Mouse (Mus musculus) forebrain, embryonic 10.5 days (tissue): ENCODE measurements around the gene Dhtkd1. TPM values are rescaled to one million over a fixed set of nuclear protein-coding genes. Genes with fewer than 3 reads are reported as not detected.

Experiments used
- DNase-seq: peaks from one replicate; pipeline ENCODE4 v3.0.0-alpha.2; 2017; ENCODE audit warnings: low spot score; ENCODE audit errors: extremely low spot score
- H3K27ac ChIP-seq: fragments of 300-500 bp; sonication (generic); 2 replicates; pipeline ENCODE4 v1.5.1; 2016; ENCODE audit warnings: mild to moderate bottlenecking
- H3K27me3 ChIP-seq: fragments of 300-500 bp; sonication (generic); 2 replicates; pipeline ENCODE4 v1.6.1; 2016; ENCODE audit warnings: mild to moderate bottlenecking; ENCODE audit not compliant: poor library complexity, severe bottlenecking
- H3K36me3 ChIP-seq: fragments of 300-500 bp; sonication (generic); replicated peaks from 2 replicates; pipeline ENCODE4 v1.6.1; 2016; ENCODE audit warnings: mild to moderate bottlenecking, moderate library complexity
- H3K4me1 ChIP-seq: fragments of 300-500 bp; sonication (generic); 2 replicates; pipeline ENCODE4 v1.6.1; 2016
- H3K4me3 ChIP-seq: fragments of 300-500 bp; sonication (generic); 2 replicates; pipeline ENCODE4 v1.5.1; 2016; ENCODE audit warnings: mild to moderate bottlenecking, moderate library complexity
- H3K9me3 ChIP-seq: fragments of 300-500 bp; sonication (generic); 2 replicates; pipeline ENCODE4 v1.6.1; 2016; ENCODE audit warnings: mild to moderate bottlenecking, moderate library complexity
- WGBS: fragments of 180-500 bp; shearing (Covaris S2); methylation state at CpG from one replicate; pipeline ENCODE4 v1.1.7; 2016; 5-methylcytosine and 5-hydroxymethylcytosine counted together
- polyA plus RNA-seq: library from polyadenylated mRNA; unstranded; fragments of >200 nt; fragmentation: Nextera tagmentation; extraction: Ambion mirVana; gene quantifications from 2 replicates; pipeline ENCODE4 v1.2.1, GENCODE M21; 2016

Gene Dhtkd1
- polyA plus RNA-seq, 1 experiment from 2014 or later: 5.8 TPM

DNA sequence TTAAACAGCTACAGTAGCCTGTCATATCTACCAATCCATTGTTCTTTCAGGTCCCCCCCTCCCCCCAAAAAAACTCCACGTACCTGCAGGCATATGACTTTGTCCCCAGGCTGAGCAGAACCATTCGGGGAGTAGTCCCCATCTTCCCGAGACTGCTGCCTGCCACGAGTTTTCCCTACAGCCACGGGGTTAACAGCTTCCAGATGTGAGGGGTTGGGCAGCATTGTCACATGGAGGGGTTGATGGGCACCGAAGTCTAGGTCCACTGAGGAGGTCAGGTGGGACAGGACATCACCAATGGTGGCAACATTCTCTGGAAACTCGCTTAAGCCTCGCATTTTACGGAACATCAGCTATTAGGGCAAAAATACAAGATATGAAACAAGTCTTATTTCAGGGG is 18.8 kb downstream of the Dhtkd1 start:
- Histone ChIP-seq H3K9me3 (no peaks in the 10 kb centered on the region), H3K27me3 (no peaks in the 10 kb centered on the region), H3K4me3 (no peak overlapping the region), H3K27ac (no peak overlapping the region), H3K4me1 (no peaks in the 10 kb centered on the region), H3K36me3 (peaks cover 48% of the 10 kb centered on the region)
- no peak for DNase-seq
- 79% methylated on average over 9 of the region's 9 CpGs for WGBS

GRCm38 (mm10) chr2:5922823-5923222 is 19.8 kb downstream of the Dhtkd1 start:
- Histone ChIP-seq H3K4me1 (no peaks in the 10 kb centered on the region), H3K36me3 (peaks cover 43% of the 10 kb centered on the region), H3K27ac (no peak overlapping the region), H3K4me3 (no peak overlapping the region), H3K9me3 (no peaks in the 10 kb centered on the region), H3K27me3 (no peaks in the 10 kb centered on the region)
- no peak for DNase-seq
- WGBS: 97% methylated on average over 6 of the region's 6 CpGs

GRCm38 (mm10) chr2:5911282-5911965 is 31.2 kb downstream of the Dhtkd1 start:
- Histone ChIP-seq H3K4me3 (no peak overlapping the region), H3K27ac (no peak overlapping the region), H3K9me3 (no peaks in the 10 kb centered on the region), H3K4me1 (no peaks in the 10 kb centered on the region), H3K27me3 (no peaks in the 10 kb centered on the region), H3K36me3 (peaks cover 25% of the 10 kb centered on the region; the same call in 1 of the 2 replicates)
- DNase-seq: no peak
- 84% methylated on average over 16 of the region's 16 CpGs for WGBS

DNA sequence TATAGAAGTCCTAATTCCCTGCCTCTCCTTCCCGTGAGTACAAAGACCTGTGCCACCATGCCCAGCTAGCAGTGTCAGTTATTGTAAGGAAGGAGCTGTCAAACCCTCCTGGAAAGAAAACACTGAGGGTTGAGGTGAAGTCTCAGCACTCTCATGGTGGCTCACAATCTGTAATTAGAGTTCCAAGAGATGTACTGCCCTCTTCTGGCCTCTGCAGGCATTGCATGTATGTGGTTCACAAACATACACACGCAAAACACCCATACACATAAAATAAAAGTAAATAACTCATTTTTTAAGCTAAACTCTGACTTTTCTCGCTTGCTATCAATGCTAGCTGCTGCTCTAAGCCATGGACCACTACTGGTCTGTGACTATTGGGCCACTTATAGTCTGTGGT is 36.0 kb downstream of the Dhtkd1 start:
- WGBS: 52% methylated on average over 3 of the region's 3 CpGs
- DNase-seq: peak; percentile 54
- Histone ChIP-seq H3K27me3 (no peaks in the 10 kb centered on the region), H3K4me3 (no peak overlapping the region), H3K4me1 (no peaks in the 10 kb centered on the region), H3K9me3 (no peaks in the 10 kb centered on the region), H3K27ac (no peak overlapping the region), H3K36me3 (peaks cover 28% of the 10 kb centered on the region)

GRCm38 (mm10) chr2:5906092-5906491 is 36.5 kb downstream of the Dhtkd1 start:
- Histone ChIP-seq H3K4me1 (no peaks in the 10 kb centered on the region), H3K36me3 (peaks cover 26% of the 10 kb centered on the region), H3K27ac (no peak overlapping the region), H3K4me3 (no peak overlapping the region), H3K9me3 (no peaks in the 10 kb centered on the region), H3K27me3 (no peaks in the 10 kb centered on the region)
- DNase-seq: no peak
- 87% methylated on average over 5 of the region's 5 CpGs for WGBS

- Histone ChIP-seq H3K4me1 (no peaks in the 10 kb centered on the region), H3K4me3 (no peak overlapping the region), H3K36me3 (peaks cover 21% of the 10 kb centered on the region), H3K9me3 (no peaks in the 10 kb centered on the region), H3K27me3 (no peaks in the 10 kb centered on the region), H3K27ac (no peak overlapping the region)
- WGBS: 56% methylated on average over 5 of the region's 5 CpGs
- no peak for DNase-seq
These were observed 42.4 kb downstream of the Dhtkd1 start for GRCm38 (mm10) chr2:5900145-5900544.

DNA sequence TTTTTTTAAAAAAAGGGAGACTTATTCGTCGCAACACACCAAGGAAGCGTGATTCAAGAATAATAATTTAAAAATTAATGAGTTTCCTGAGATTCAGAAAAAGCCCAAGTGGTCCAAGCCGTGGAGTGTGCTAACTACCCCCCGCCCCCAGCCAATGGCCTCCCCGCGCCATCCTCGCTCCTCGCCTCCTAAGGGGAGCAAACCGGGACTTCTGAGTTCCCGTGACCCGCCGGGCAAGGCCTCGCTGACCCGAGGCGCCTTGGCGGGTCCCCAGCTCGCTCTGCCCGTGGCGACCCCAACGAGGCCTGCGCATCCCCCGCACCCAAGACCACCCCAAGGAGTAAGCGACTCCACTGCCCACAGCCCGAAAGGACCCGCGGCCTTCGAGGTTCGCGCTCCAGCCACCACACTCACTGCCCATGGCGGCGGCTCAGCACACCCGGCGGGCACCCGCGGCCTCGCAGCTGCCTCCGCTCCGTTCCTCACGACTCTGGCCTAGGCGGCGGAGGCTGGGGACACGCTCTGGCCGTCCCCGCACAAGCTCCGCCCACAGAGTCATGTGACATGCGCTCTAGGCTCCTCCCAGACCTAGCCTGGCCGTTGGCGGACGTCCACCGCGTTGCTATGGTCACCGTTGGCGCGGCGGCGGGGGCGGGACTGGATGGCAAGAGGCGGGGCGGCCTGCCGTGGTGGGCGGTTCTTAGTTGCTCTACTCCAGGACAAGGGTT is 47.6 kb downstream of the Dhtkd1 start, which contains the start of gene Sec61a2:
Gene Sec61a2 (minus strand): TSS at position 590 of the 728 bp plus-strand sequence.
- Histone ChIP-seq H3K4me3 (peak within 1 kb of the TSS; percentile 79), H3K9me3 (no peaks in the 10 kb centered on the region), H3K4me1 (peaks cover 9% of the 10 kb centered on the region), H3K36me3 (peaks cover 36% of the 10 kb centered on the region), H3K27ac (peak within 1 kb of the TSS; percentile 95), H3K27me3 (no peaks in the 10 kb centered on the region)
- DNase-seq: peak; percentile 100
- under 1% methylated on average over 62 of the region's 62 CpGs for WGBS

GRCm38 (mm10) chr2:5894296-5894695 is 48.3 kb downstream of the Dhtkd1 start:
- Histone ChIP-seq H3K27ac (peak overlapping the region; percentile 95), H3K9me3 (no peaks in the 10 kb centered on the region), H3K4me1 (peaks cover 9% of the 10 kb centered on the region), H3K36me3 (peaks cover 43% of the 10 kb centered on the region), H3K27me3 (no peaks in the 10 kb centered on the region), H3K4me3 (peak overlapping the region; percentile 79)
- WGBS: 55% methylated on average over 11 of the region's 11 CpGs
- no peak for DNase-seq

GRCm38 (mm10) chr2:5889412-5889811 is 53.2 kb downstream of the Dhtkd1 start:
- DNase-seq: no peak
- peaks cover 82% of the 10 kb centered on the region for H3K36me3 ChIP-seq

DNA sequence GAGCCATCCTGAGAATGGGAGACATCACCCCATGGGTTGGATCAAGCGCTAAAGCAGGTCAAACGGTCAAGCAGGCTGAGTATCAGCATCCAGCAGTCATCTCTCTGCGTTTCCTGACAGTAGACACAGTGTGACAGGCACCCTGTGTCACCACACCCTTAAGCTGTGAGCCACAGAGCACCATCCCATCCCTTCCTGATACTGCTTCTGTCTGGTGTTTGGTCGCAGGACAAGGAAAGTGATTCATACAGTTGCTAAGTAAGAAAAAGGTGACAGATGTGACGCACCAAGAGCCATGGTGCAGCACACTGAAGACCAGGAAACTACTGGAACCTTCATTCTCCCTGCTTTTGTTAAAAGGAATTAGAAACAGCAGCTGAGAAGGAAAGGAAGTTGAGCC is 53.7 kb downstream of the Dhtkd1 start:
- H3K4me3 ChIP-seq: no peak overlapping the region
- H3K36me3 ChIP-seq: peaks cover 87% of the 10 kb centered on the region
- WGBS: 87% methylated on average over 5 of the region's 5 CpGs
- H3K27ac ChIP-seq: no peak overlapping the region
- H3K9me3 ChIP-seq: no peaks in the 10 kb centered on the region
- no peaks in the 10 kb centered on the region for H3K27me3 ChIP-seq
- H3K4me1 ChIP-seq: 0 out of 2 replicates have a peak, but pooled peaks cover 3% of the 10 kb centered on the region
- DNase-seq: no peak

More at GRCm38 (mm10) chr2:5889412-5889811, 53.2 kb downstream of the Dhtkd1 start:
- Histone ChIP-seq H3K27ac (no peak overlapping the region), H3K27me3 (no peaks in the 10 kb centered on the region), H3K4me3 (no peak overlapping the region), H3K4me1 (peaks cover 7% of the 10 kb centered on the region), H3K9me3 (no peaks in the 10 kb centered on the region)
- WGBS: 80% methylated on average over 2 of the region's 2 CpGs

DNA sequence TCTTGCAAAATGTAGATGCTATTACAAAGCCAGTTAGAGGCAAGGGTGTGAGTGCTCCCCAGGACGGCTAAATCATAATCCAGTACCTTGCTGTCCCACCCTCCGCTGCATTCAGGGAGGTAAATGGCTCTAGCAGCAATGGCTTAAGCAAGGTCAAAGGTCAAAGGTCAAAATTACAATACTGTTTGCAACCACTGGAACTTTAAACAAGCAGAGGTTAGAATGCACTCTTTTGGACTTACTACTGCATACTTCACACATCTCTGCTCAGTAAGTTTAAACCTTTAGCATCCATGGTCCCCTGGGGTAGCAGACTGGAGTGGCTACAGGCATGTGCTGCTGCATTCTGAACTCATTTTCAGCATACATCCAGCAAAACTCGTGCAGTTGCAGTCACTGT is 65.1 kb downstream of the Dhtkd1 start:
- Histone ChIP-seq H3K4me3 (no peak overlapping the region), H3K9me3 (no peaks in the 10 kb centered on the region; the same call in 1 of the 2 replicates), H3K27ac (no peak overlapping the region), H3K36me3 (peaks cover 93% of the 10 kb centered on the region), H3K4me1 (no peaks in the 10 kb centered on the region), H3K27me3 (no peaks in the 10 kb centered on the region)
- no peak for DNase-seq
- WGBS: 80% methylated on average over 3 of the region's 3 CpGs

DNA sequence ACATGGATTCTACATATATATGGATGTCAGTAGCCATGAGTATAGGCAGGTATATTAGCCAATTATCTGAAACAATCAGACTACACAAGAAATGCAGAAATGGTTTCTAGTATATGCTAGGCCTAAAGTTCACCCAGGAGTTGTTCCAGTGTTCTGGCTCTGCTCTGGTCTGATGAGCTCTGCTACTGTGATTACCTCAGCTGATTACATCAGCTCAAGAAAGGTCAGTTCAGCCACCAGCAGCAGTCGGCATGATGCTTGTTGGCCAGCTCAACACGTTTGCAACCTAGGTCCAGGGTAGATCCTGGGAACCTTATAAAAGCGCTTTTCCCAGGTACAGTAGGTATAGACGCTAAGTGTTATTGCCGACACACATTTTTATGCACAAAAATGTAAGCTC is 72.8 kb downstream of the Dhtkd1 start:
- Histone ChIP-seq H3K36me3 (peaks cover 90% of the 10 kb centered on the region), H3K4me1 (no peaks in the 10 kb centered on the region), H3K27me3 (no peaks in the 10 kb centered on the region), H3K27ac (no peak overlapping the region), H3K4me3 (no peak overlapping the region), H3K9me3 (no peaks in the 10 kb centered on the region; the same call in 1 of the 2 replicates)
- no peak for DNase-seq
- 96% methylated on average over 5 of the region's 5 CpGs for WGBS

- H3K27me3 ChIP-seq: no peaks in the 10 kb centered on the region
- no peaks in the 10 kb centered on the region for H3K4me1 ChIP-seq
- no peaks in the 10 kb centered on the region for H3K9me3 ChIP-seq
- no peak for DNase-seq
- H3K36me3 ChIP-seq: peaks cover 90% of the 10 kb centered on the region
- H3K4me3 ChIP-seq: no peak overlapping the region
- WGBS: 94% methylated on average over 2 of the region's 2 CpGs
- no peak overlapping the region for H3K27ac ChIP-seq
These were observed 74.9 kb downstream of the Dhtkd1 start for GRCm38 (mm10) chr2:5867681-5868080.
